Mouse (Mus musculus) heart, adult 2 months (tissue): Measurements from ENCODE around the gene Tfb1m. TPM values are rescaled to one million over a fixed set of nuclear protein-coding genes. Genes with fewer than 3 reads are reported as not detected.

Experiments used
- DNase-seq, 2 experiments: peaks; one replicate each; pipeline ENCODE4 v3.0.0; 2021
- H3K27ac ChIP-seq: fragments of 200-600 bp; 2 replicates; pipeline ENCODE4 v1.8.1; 2022
- H3K27me3 ChIP-seq: fragments of 200-500 bp; 2 replicates; pipeline ENCODE4 v1.6.1; 2012; ENCODE audit warnings: mild to moderate bottlenecking, low read length, inconsistent platforms, mixed read lengths; ENCODE audit not compliant: control insufficient read depth, insufficient read depth
- H3K36me3 ChIP-seq: fragments of 200-500 bp; 2 replicates; pipeline ENCODE4 v1.6.1; 2012; ENCODE audit warnings: low read length, inconsistent platforms; ENCODE audit not compliant: control insufficient read depth, insufficient read depth
- H3K4me1 ChIP-seq: fragments of 200-500 bp; 2 replicates; pipeline ENCODE4 v1.6.1; 2011; ENCODE audit warnings: low read length; ENCODE audit not compliant: control insufficient read depth, insufficient read depth
- H3K4me3 ChIP-seq: fragments of 200-600 bp; 2 replicates; pipeline ENCODE4 v1.8.1; 2022
- H3K79me2 ChIP-seq: fragments of 200-500 bp; replicated peaks from 2 replicates; pipeline ENCODE4 v1.6.1; 2012; ENCODE audit warnings: mild to moderate bottlenecking, inconsistent platforms, low read length, moderate library complexity, mixed read lengths; ENCODE audit not compliant: control insufficient read depth, insufficient read depth
- H3K9ac ChIP-seq: fragments of 200-500 bp; 2 replicates; pipeline ENCODE4 v1.6.1; 2012; ENCODE audit warnings: low read depth, mild to moderate bottlenecking, control low read depth, inconsistent platforms, low read length, mixed read lengths
- CTCF ChIP-seq: fragments of 200-600 bp; IDR thresholded peaks from 2 replicates; pipeline ENCODE4 v1.8.1; 2022; ENCODE audit warnings: antibody characterized with exemption, mild to moderate bottlenecking, moderate library complexity
- EP300 ChIP-seq: fragments of 200-500 bp; IDR thresholded peaks from 2 replicates; pipeline ENCODE4 v1.6.1; 2011; ENCODE audit warnings: low read depth, low read length, control low read depth; ENCODE audit not compliant: insufficient read depth
- POLR2A ChIP-seq: fragments of 200-500 bp; IDR thresholded peaks from 2 replicates; pipeline ENCODE4 v1.6.1; 2011; ENCODE audit warnings: mild to moderate bottlenecking, low read depth, low read length, control low read depth; ENCODE audit not compliant: insufficient read depth
- WGBS: fragments of 180-500 bp; shearing (Covaris S2); methylation state at CpG from one replicate; pipeline ENCODE4 v1.1.7; 2018; 5-methylcytosine and 5-hydroxymethylcytosine counted together
- intact Hi-C: fragments of 180-260 bp; cut with DNase I; formaldehyde crosslinking; loops from one replicate; pipeline ENCODE4 v1.15.1; 2025
- polyA plus RNA-seq: library from polyadenylated mRNA; depleted of rRNA; stranded (reverse); fragments of >200 nt; gene quantifications from 2 replicates; pipeline ENCODE4 v1.2.3, GENCODE M21; 2012
- total RNA-seq, 2 experiments: library from RNA; stranded (reverse); gene quantifications; 2 replicates each; pipeline ENCODE4 v1.2.3; 2021

Gene Tfb1m
- total and polyA plus RNA-seq, 3 experiments: 4.8 to 11.0 (median 9.7) TPM

GRCm38 (mm10) chr17:3529523-3529922 lies 28.1 kb downstream of the Tfb1m start:
- Histone ChIP-seq H3K27me3 (no peaks in the 10 kb centered on the region), H3K79me2 (no peaks in the 10 kb centered on the region), H3K4me1 (no peaks in the 10 kb centered on the region), H3K36me3 (no peaks in the 10 kb centered on the region), H3K27ac (no peak overlapping the region), H3K9ac (no peak overlapping the region), H3K4me3 (no peak overlapping the region)
- DNase-seq: no peak
- TF ChIP-seq POLR2A (no peak), EP300 (no peak), CTCF (no peak)
- WGBS: 69% methylated on average over 3 of the region's 3 CpGs
- intact Hi-C loops: no loop called here

GRCm38 (mm10) chr17:3527841-3528471 lies 29.6 kb downstream of the Tfb1m start:
- Histone ChIP-seq H3K27me3 (no peaks in the 10 kb centered on the region), H3K79me2 (no peaks in the 10 kb centered on the region), H3K36me3 (no peaks in the 10 kb centered on the region), H3K27ac (no peak overlapping the region), H3K4me3 (no peak overlapping the region), H3K4me1 (no peaks in the 10 kb centered on the region), H3K9ac (no peak overlapping the region)
- no peak for DNase-seq
- WGBS: 53% methylated on average over 6 of the region's 6 CpGs
- intact Hi-C loops: no loop called here
- TF ChIP-seq CTCF: no peak

GRCm38 (mm10) chr17:3520344-3520743 lies 37.2 kb downstream of the Tfb1m start:
- H3K9ac ChIP-seq: no peak overlapping the region
- no peaks in the 10 kb centered on the region for H3K79me2 ChIP-seq
- H3K4me1 ChIP-seq: no peaks in the 10 kb centered on the region
- WGBS: 92% methylated on average over 5 of the region's 5 CpGs
- H3K36me3 ChIP-seq: no peaks in the 10 kb centered on the region
- no peak overlapping the region for H3K27ac ChIP-seq
- H3K4me3 ChIP-seq: no peak overlapping the region
- TF ChIP-seq POLR2A (no peak), EP300 (no peak), CTCF (no peak)
- no peak for DNase-seq
- intact Hi-C loops: no loop called here
- no peaks in the 10 kb centered on the region for H3K27me3 ChIP-seq

GRCm38 (mm10) chr17:3516406-3516805 lies 41.2 kb downstream of the Tfb1m start:
- Histone ChIP-seq H3K79me2 (no peaks in the 10 kb centered on the region), H3K27me3 (no peaks in the 10 kb centered on the region), H3K9ac (no peak overlapping the region), H3K4me3 (no peak overlapping the region), H3K27ac (no peak overlapping the region), H3K4me1 (no peaks in the 10 kb centered on the region), H3K36me3 (no peaks in the 10 kb centered on the region)
- no peak for TF ChIP-seq CTCF
- TF ChIP-seq EP300: no peak
- no peak for TF ChIP-seq POLR2A
- intact Hi-C loops: no loop called here
- WGBS: 82% methylated on average over 9 of the region's 9 CpGs
- no peak for DNase-seq

- Histone ChIP-seq H3K27me3 (no peaks in the 10 kb centered on the region), H3K36me3 (no peaks in the 10 kb centered on the region), H3K9ac (no peak overlapping the region), H3K27ac (no peak overlapping the region), H3K4me3 (no peak overlapping the region), H3K79me2 (no peaks in the 10 kb centered on the region), H3K4me1 (no peaks in the 10 kb centered on the region)
- WGBS: 81% methylated on average over 8 of the region's 8 CpGs
- TF ChIP-seq POLR2A (no peak), CTCF (no peak), EP300 (no peak)
- intact Hi-C loops: no loop called here
- DNase-seq: no peak
Measured at GRCm38 (mm10) chr17:3515851-3516250, 41.7 kb downstream of the Tfb1m start.

- no peak for TF ChIP-seq EP300
- TF ChIP-seq POLR2A: no peak
- no peak for TF ChIP-seq CTCF
- 87% methylated on average over 5 of the region's 5 CpGs for WGBS
- DNase-seq: no peak
- intact Hi-C loops: no loop called here
- Histone ChIP-seq H3K36me3 (no peaks in the 10 kb centered on the region), H3K4me1 (no peaks in the 10 kb centered on the region), H3K79me2 (no peaks in the 10 kb centered on the region), H3K4me3 (no peak overlapping the region), H3K27ac (no peak overlapping the region), H3K9ac (no peak overlapping the region), H3K27me3 (no peaks in the 10 kb centered on the region)
Measured at GRCm38 (mm10) chr17:3514316-3514715, 43.3 kb downstream of the Tfb1m start.
